Mouse (Mus musculus) intestine, postnatal 0 days (tissue): ENCODE measurements around the gene Actn4. TPM values are rescaled to one million over a fixed set of nuclear protein-coding genes. Genes with fewer than 3 reads are reported as not detected.

Experiments
- ATAC-seq: fragments of 200-750 bp; cut with Nextera tagmentation; 2 replicates; pipeline ENCODE4 v1.8.0; 2017; ENCODE audit warnings: mild to moderate bottlenecking, moderate TSS enrichment, moderate library complexity
- H3K27ac ChIP-seq: fragments of 300-500 bp; sonication (generic); 2 replicates; pipeline ENCODE4 v1.5.1; 2014; ENCODE audit warnings: mild to moderate bottlenecking, low read depth, low read length, moderate library complexity
- H3K27me3 ChIP-seq: fragments of 300-500 bp; sonication (generic); replicated peaks from 2 replicates; pipeline ENCODE4 v1.6.1; 2014; ENCODE audit warnings: low read length, mixed read lengths; ENCODE audit not compliant: control insufficient read depth, insufficient read depth
- H3K36me3 ChIP-seq: fragments of 300-500 bp; sonication (generic); 2 replicates; pipeline ENCODE4 v1.6.1; 2014; ENCODE audit warnings: mild to moderate bottlenecking, moderate library complexity; ENCODE audit not compliant: control insufficient read depth, insufficient read depth
- H3K4me1 ChIP-seq: fragments of 300-500 bp; sonication (generic); replicated peaks from 2 replicates; pipeline ENCODE4 v1.6.1; 2014; ENCODE audit warnings: antibody characterized with exemption, low read length, mixed read lengths; ENCODE audit not compliant: control insufficient read depth, insufficient read depth
- H3K4me2 ChIP-seq: fragments of 300-500 bp; sonication (generic); replicated peaks from 2 replicates; pipeline ENCODE4 v1.6.1; 2014; ENCODE audit warnings: low read depth, mild to moderate bottlenecking, moderate library complexity
- H3K4me3 ChIP-seq: fragments of 300-500 bp; sonication (generic); 2 replicates; pipeline ENCODE4 v1.5.1; 2014; ENCODE audit warnings: low read depth, low read length
- H3K9ac ChIP-seq: fragments of 300-500 bp; sonication (generic); 2 replicates; pipeline ENCODE4 v1.6.1; 2014; ENCODE audit warnings: mild to moderate bottlenecking, low read depth, low read length
- H3K9me3 ChIP-seq: fragments of 300-500 bp; sonication (generic); 2 replicates; pipeline ENCODE4 v1.6.1; 2016; ENCODE audit warnings: mixed run types; ENCODE audit not compliant: control insufficient read depth
- CTCF ChIP-seq: sonication (generic); IDR thresholded peaks from 2 replicates; pipeline ENCODE4 v1.5.1; 2016; ENCODE audit warnings: low read depth, mild to moderate bottlenecking, control low read depth, antibody characterized with exemption, moderate library complexity
- WGBS: fragments of 180-500 bp; shearing (Covaris S2); extraction: QIAGEN DNeasy Blood & Tissue Kit; methylation state at CpG from one replicate; pipeline ENCODE4 v1.1.7; 2014; 5-methylcytosine and 5-hydroxymethylcytosine counted together
- polyA plus RNA-seq: library from polyadenylated mRNA; unstranded; fragments of >200 nt; fragmentation: Nextera tagmentation; extraction: Ambion mirVana; gene quantifications from 2 replicates; pipeline ENCODE4 v1.2.1, GENCODE M21; 2015

Actn4 gene
- polyA plus RNA-seq, 1 experiment from 2014 or later = 293 TPM

- 52% methylated on average over 7 of the region's 7 CpGs for WGBS
- peak; percentile 55 for ATAC-seq
- no peaks in the 10 kb centered on the region for H3K27me3 ChIP-seq
- no peak overlapping the region for H3K9ac ChIP-seq
- no peaks in the 10 kb centered on the region for H3K9me3 ChIP-seq
- H3K36me3 ChIP-seq = peaks cover 7% of the 10 kb centered on the region
- H3K4me2 ChIP-seq = peak overlapping the region; percentile 37; the same call in 1 of the 2 replicates
- no peak overlapping the region for H3K4me3 ChIP-seq
- peaks cover 41% of the 10 kb centered on the region for H3K4me1 ChIP-seq
- no peak for TF ChIP-seq CTCF
- H3K27ac ChIP-seq = peak overlapping the region; percentile 74
Measured at GRCm38 (mm10) chr7:28939418-28940183, 22.5 kb downstream of the Actn4 start.

- TF ChIP-seq CTCF = peak; percentile 20; the same call in 1 of the 2 replicates
- Histone ChIP-seq H3K4me3 (no peak overlapping the region), H3K4me2 (no peak overlapping the region; the same call in 1 of the 2 replicates), H3K4me1 (peaks cover 47% of the 10 kb centered on the region), H3K9ac (no peak overlapping the region), H3K27me3 (no peaks in the 10 kb centered on the region), H3K27ac (0 out of 2 replicates have a peak overlapping the region, but pooled peaks have one; percentile 74), H3K9me3 (no peaks in the 10 kb centered on the region), H3K36me3 (peaks cover 5% of the 10 kb centered on the region)
- no peak for ATAC-seq
- WGBS = 80% methylated on average over 4 of the region's 4 CpGs
Measured at GRCm38 (mm10) chr7:28938654-28939053, 23.5 kb downstream of the Actn4 start.

- Histone ChIP-seq H3K27me3 (no peaks in the 10 kb centered on the region), H3K4me3 (no peak overlapping the region), H3K4me1 (peaks cover 40% of the 10 kb centered on the region), H3K9ac (peak overlapping the region; percentile 0; the same call in 1 of the 2 replicates), H3K9me3 (no peaks in the 10 kb centered on the region), H3K27ac (no peak overlapping the region), H3K36me3 (no peaks in the 10 kb centered on the region; the same call in 1 of the 2 replicates), H3K4me2 (no peak overlapping the region)
- no peak for ATAC-seq
- no peak for TF ChIP-seq CTCF
- 39% methylated on average over 4 of the region's 4 CpGs for WGBS
Measured at GRCm38 (mm10) chr7:28936787-28937186, 25.4 kb downstream of the Actn4 start.

- Histone ChIP-seq H3K27me3 (no peaks in the 10 kb centered on the region), H3K9me3 (no peaks in the 10 kb centered on the region), H3K4me1 (peaks cover 30% of the 10 kb centered on the region), H3K4me2 (no peak overlapping the region), H3K27ac (peak overlapping the region; percentile 54), H3K9ac (0 out of 2 replicates have a peak overlapping the region, but pooled peaks have one; percentile 7), H3K36me3 (peaks cover 3% of the 10 kb centered on the region; the same call in 1 of the 2 replicates), H3K4me3 (no peak overlapping the region)
- WGBS = 77% methylated on average over 2 of the region's 2 CpGs
- no peak for ATAC-seq
- no peak for TF ChIP-seq CTCF
Measured at GRCm38 (mm10) chr7:28933825-28934224, 28.3 kb downstream of the Actn4 start.

- no peak for ATAC-seq
- Histone ChIP-seq H3K4me3 (no peak overlapping the region), H3K36me3 (peaks cover 3% of the 10 kb centered on the region), H3K27me3 (no peaks in the 10 kb centered on the region), H3K9me3 (no peaks in the 10 kb centered on the region), H3K27ac (peak overlapping the region; percentile 94), H3K4me1 (peaks cover 28% of the 10 kb centered on the region), H3K9ac (no peak overlapping the region), H3K4me2 (peak overlapping the region; percentile 21; the same call in 1 of the 2 replicates)
- TF ChIP-seq CTCF = peak; percentile 23; the same call in 1 of the 2 replicates
- WGBS = 40% methylated on average over 6 of the region's 6 CpGs
Measured at GRCm38 (mm10) chr7:28932421-28933041, 29.6 kb downstream of the Actn4 start.

- Histone ChIP-seq H3K9me3 (no peaks in the 10 kb centered on the region), H3K4me2 (peak overlapping the region; percentile 45; the same call in 1 of the 2 replicates), H3K4me3 (no peak overlapping the region), H3K4me1 (peaks cover 29% of the 10 kb centered on the region), H3K36me3 (peaks cover 3% of the 10 kb centered on the region), H3K9ac (0 out of 2 replicates have a peak overlapping the region, but pooled peaks have one; percentile 26), H3K27ac (peak overlapping the region; percentile 94), H3K27me3 (no peaks in the 10 kb centered on the region)
- WGBS = 35% methylated on average over 4 of the region's 4 CpGs
- no peak for ATAC-seq
- peak; percentile 42 for TF ChIP-seq CTCF
Measured at GRCm38 (mm10) chr7:28931695-28932039, 30.5 kb downstream of the Actn4 start.
